Mouse (Mus musculus) megakaryocyte, embryonic 14.5 days (primary cell): Measurements from ENCODE around the gene Tmem245. TPM values are rescaled to one million over a fixed set of nuclear protein-coding genes. Genes with fewer than 3 reads are reported as not detected.
A peak's percentile ranks its signal among the peaks of the same experiment; 100 is the strongest.

ENCODE experiments used
- H3K27me3 ChIP-seq: replicated peaks from 2 replicates; pipeline ENCODE3; 2012; ENCODE audit warnings: inconsistent platforms
- H3K36me3 ChIP-seq: replicated peaks from 2 replicates; pipeline ENCODE3; 2012; ENCODE audit warnings: low read length, inconsistent platforms, mixed read lengths
- H3K4me1 ChIP-seq: 2 replicates; pipeline ENCODE4 v1.6.1; 2012; ENCODE audit warnings: inconsistent platforms
- H3K4me3 ChIP-seq: replicated peaks from 2 replicates; pipeline ENCODE3; 2012; ENCODE audit warnings: moderate library complexity, mild to moderate bottlenecking, inconsistent platforms
- H3K9me3 ChIP-seq: 2 replicates; pipeline ENCODE4 v1.6.1; 2012; ENCODE audit warnings: inconsistent platforms
- FLI1 ChIP-seq: IDR thresholded peaks from 2 replicates; pipeline ENCODE4 v1.6.1; 2012; ENCODE audit warnings: low read length, inconsistent platforms, mixed read lengths
- GATA1 ChIP-seq: IDR thresholded peaks from 3 replicates; pipeline ENCODE4 v1.6.1; 2012; ENCODE audit warnings: mixed read lengths, low read length, inconsistent platforms, borderline replicate concordance
- polyA plus RNA-seq: library from polyadenylated mRNA; stranded (reverse); fragments of >175 nt; gene quantifications from 2 replicates; pipeline ENCODE4 v1.2.3, GENCODE M21; 2012; ENCODE audit warnings: low replicate concordance; ENCODE audit not compliant: insufficient read depth

Tmem245 gene
- polyA plus RNA-seq, result 0.13 and 0.45 TPM in 2 replicates

DNA sequence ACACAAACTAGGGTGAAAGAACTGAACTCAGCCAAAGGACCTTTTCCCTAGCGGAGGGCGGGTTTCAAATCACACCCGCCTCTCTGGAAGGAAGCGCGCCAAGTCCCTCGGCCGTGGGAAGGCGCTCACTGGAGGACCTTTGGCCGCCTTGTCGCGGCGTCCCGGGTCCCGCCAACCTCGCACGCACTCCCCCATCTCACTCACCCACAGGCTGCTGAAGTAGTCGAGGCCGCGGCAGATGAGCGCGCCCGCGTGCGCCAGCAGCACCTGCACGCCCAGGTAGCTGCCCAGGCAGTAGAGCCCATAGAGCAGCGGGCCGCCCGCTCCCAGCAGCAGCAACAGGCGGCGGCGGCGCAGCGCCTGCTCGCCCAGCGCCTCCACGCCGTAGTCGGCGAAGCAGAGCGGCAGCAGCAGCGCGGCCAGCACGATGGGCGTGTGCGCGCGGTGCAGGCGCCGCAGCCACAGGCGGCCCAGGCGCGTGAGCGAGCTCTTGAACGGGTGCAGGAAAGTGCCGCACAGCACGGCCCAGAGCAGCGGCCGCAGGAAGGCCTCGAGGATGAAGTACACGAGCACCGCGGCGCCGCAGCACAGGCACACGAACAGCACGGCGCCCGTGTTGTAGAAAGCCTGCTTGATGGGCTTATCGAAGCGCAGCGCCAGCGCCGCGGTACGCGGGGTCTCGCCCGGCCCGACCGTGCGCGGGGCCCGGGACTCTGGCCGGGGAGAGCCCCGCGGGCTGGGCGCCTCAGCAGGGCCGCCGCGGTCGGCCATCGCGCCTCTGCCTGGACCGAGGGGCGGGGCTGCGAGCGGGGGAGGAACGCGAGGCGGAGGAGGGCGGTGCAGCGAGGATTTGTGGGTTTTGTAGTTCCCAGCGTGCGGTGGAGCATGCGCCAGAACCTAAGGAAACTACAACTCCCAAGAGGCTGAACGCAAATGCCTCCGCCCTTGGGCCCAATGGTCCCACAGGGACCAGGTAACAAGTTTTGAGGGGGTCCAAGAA, at the start of gene Tmem245:
Tmem245 (minus strand) TSS at position 797 of the 1,000 bp plus-strand sequence.
- H3K4me3 ChIP-seq, result peak within 1 kb of the TSS; percentile 98
- H3K4me1 ChIP-seq, result peaks cover 66% of the 10 kb centered on the region
- H3K36me3 ChIP-seq, result peaks cover 2% of the 10 kb centered on the region
- no peaks in the 10 kb centered on the region for H3K9me3 ChIP-seq
- H3K27me3 ChIP-seq, result peaks cover 2% of the 10 kb centered on the region
- TF ChIP-seq GATA1 (no peak), FLI1 (no peak)

DNA sequence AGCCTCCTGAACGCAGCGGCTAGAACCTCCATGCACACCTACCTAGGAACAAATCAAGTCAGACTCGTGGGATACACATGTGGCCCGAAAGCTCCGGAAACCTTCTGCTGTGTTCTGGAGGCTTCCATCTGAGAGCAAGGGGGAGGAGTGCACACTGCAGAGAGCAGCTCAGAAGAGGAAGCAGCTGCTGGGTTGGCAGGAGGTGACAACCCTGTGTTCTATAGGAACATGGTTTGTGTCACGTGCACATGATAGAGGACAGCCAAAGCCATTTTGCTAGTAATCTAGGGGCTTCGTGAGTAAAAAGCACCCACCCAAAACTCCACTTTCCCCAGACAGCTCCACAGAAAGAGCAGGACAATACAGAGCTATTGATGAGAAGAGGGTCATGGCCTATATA, 46.1 kb upstream of the Tmem245 start:
- Histone ChIP-seq H3K27me3 (peaks cover 58% of the 10 kb centered on the region), H3K4me1 (peaks cover 23% of the 10 kb centered on the region), H3K9me3 (peaks cover 22% of the 10 kb centered on the region), H3K4me3 (no peak overlapping the region), H3K36me3 (no peaks in the 10 kb centered on the region)
- TF ChIP-seq FLI1, result no peak
- no peak for TF ChIP-seq GATA1

DNA sequence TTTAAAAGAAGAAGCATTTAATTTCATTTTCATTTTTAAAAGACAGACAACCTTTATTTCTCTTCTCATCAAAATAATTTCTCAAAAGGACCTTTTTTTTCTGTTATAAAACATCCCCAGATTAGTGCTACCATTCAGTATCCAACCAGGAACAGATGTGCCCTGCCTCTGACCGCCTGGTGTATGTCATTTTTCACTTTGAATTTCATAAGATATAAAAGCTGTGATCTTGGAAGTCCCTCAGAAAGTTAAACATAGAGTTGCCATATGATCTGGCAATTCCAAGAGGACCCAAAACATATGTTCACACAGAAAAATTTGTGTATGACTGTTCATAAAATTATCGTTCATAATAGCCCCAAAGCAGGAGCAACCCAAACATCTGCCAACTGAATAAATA, 44.7 kb upstream of the Tmem245 start:
- peaks cover 67% of the 10 kb centered on the region for H3K27me3 ChIP-seq
- peaks cover 19% of the 10 kb centered on the region for H3K4me1 ChIP-seq
- TF ChIP-seq GATA1, result no peak
- TF ChIP-seq FLI1, result no peak
- peaks cover 24% of the 10 kb centered on the region for H3K9me3 ChIP-seq
- no peak overlapping the region for H3K4me3 ChIP-seq
- no peaks in the 10 kb centered on the region for H3K36me3 ChIP-seq

DNA sequence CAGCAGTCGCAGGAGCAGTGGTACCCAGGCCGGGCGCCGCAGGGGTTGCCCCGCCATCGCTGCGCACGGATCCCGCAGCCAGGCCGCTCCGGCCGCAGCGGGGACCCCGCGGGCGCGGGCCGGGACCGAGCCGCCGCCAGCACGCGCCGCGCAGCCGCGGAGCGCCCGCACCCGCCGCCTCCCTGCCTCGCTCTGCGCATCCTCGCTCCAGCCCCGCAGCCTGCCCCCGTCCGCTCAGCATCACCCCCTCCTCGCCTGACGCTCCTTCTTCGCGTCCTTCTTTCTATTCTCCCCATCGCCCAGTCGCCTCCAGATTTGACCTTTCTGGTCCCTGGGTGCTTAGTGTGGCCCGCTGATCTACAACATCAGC, 43.0 kb upstream of the Tmem245 start, which contains the start of gene Frrs1l:
Frrs1l (minus strand) TSS at position 177 of the 370 bp plus-strand sequence.
- Histone ChIP-seq H3K9me3 (peaks cover 10% of the 10 kb centered on the region), H3K27me3 (peaks cover 72% of the 10 kb centered on the region), H3K36me3 (no peaks in the 10 kb centered on the region), H3K4me1 (peaks cover 19% of the 10 kb centered on the region), H3K4me3 (peak within 1 kb of the TSS; percentile 85)
- TF ChIP-seq FLI1 (no peak), GATA1 (no peak)

DNA sequence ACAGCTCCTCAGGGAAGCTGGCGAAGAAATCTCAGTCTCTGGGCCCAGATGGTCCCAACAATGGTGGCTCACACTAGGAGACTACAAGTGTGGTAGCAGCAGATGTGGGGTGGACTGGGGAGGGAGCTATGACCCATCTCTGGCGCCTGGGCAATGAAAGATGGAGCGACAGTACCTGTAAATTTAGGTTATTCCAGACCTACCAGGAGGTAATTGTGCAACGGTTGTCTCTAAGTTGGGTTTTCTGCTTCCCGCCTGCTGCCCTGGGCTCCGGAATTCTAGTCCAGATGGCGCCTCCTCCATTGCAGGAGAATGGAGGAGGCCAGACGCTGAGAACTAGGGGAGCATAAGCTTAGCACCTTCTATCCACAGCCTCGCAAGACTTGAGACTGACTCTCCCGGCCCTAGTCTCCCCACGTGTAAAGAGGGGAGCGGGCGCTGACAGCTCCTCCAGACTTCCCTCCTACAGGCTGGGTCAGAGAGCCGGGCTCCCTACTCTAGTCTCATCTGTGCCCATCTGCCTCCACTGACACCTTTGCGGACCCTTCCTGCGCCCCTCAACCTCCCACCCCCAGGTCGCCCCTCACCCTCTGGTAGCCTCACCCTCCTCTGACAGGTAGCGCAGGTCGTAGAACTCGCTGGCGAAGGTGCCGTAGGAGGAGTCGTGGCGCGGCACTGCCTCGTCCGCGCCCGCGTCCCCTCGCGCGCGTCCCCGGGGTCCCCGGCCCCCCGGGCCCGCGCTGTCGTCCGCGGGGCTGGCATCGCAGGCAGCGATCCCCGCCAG, 42.4 kb upstream of the Tmem245 start:
- Histone ChIP-seq H3K9me3 (peaks cover 10% of the 10 kb centered on the region), H3K4me1 (peaks cover 19% of the 10 kb centered on the region), H3K36me3 (no peaks in the 10 kb centered on the region), H3K4me3 (peak overlapping the region; percentile 85), H3K27me3 (peaks cover 72% of the 10 kb centered on the region)
- TF ChIP-seq GATA1 (no peak), FLI1 (no peak)

DNA sequence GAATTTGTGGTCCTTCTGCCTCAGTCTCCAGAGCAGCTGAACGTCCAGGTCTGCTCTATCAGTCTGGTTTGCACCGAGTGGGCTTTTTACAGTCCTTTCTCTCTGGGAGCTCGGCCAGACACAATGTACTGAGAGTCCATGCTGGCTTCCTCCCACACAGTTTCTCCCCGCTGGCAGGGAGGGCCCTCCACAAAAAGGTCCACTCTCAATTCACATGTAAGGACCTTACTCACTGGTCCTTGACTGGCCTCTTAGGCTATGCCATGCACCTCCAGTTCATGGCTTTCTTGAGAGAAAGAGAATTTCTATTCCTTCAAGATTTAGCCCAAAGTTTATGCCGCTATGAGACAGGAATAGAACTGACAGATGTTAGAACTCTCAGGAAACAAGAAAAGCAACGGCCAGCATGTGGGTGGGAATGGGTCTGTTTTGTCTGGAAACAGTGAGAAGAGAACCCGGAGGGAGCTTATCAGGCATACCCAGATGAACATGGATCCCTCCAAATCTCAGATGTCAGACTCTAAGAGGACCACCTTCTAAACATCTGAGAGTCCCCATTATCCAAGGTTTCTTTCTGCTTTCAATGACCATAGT, 18.4 kb upstream of the Tmem245 start:
- H3K4me3 ChIP-seq, result peak overlapping the region; percentile 60
- TF ChIP-seq FLI1 (no peak), GATA1 (no peak)
- peaks cover 13% of the 10 kb centered on the region for H3K27me3 ChIP-seq
- H3K36me3 ChIP-seq, result no peaks in the 10 kb centered on the region
- peaks cover 15% of the 10 kb centered on the region for H3K4me1 ChIP-seq
- H3K9me3 ChIP-seq, result no peaks in the 10 kb centered on the region

DNA sequence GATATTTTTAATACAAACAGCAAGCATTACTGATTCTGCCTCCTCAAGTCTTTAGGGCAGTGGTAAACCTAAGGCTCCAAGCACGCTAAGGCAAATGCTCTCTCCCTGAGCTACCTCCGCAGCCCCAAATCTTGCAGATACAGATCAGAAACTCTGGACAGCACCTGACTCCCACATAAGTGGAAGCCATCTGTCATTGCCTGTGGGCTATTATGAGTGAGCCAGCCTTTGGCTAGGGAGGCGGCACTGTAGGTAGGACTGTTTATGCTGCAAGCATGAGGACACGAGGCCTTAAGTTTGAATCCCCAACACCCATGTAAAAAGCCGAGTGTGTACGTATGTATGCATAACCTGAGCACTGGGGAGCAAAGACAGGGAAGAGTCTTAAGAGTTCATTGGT, 16.4 kb upstream of the Tmem245 start:
- H3K9me3 ChIP-seq, result no peaks in the 10 kb centered on the region
- H3K36me3 ChIP-seq, result no peaks in the 10 kb centered on the region
- peaks cover 10% of the 10 kb centered on the region for H3K27me3 ChIP-seq
- H3K4me1 ChIP-seq, result peaks cover 8% of the 10 kb centered on the region
- no peak overlapping the region for H3K4me3 ChIP-seq
- TF ChIP-seq FLI1 (no peak), GATA1 (no peak)

DNA sequence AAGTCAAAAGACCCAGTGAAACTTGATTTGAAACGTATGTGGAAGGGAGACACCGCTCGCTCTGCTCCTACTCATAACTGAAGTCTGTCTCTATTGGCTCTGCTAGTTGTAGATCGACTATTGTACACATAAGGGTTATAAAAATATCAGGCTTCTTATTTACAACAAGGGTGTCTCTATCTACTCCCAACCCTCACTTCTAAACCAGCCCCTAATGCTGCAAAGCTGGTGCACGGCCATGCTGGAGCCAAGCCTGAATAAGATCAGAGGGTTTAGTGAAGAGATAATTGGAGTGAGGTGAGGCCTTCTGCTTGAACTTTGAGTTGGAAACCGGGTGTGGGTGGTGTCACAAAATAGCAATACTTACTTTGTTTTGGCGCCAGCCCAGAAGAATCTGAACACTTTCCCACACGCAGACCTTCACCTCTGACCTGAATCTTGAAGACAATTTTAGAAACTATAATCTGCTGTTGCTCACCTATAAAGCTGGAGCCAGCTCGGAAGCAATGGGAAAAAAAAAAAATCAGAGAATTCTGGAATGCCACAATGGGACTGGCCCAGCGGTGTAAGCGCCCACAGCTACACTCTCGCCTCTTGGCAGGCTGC, 14.2 kb upstream of the Tmem245 start:
- no peaks in the 10 kb centered on the region for H3K36me3 ChIP-seq
- TF ChIP-seq FLI1 (no peak), GATA1 (no peak)

DNA sequence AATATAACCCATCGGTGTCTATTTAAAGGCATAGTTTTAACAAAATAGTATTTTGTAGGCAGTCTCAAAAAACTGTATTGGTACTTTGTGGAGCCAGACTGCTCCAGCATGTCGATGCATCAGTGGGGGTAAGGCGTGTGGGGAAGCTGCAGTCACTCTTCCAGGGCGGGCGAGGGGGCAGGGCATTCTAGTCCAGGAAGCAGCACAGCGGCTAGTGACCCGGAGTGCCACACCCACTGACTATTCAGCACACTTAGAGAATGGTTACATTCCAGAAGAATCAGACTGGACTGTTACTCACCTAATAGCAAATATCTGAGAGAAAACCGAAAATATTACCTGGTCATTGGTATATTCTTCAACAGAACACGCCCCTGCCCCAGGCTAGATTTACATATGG, 10.3 kb upstream of the Tmem245 start:
- no peaks in the 10 kb centered on the region for H3K36me3 ChIP-seq
- H3K4me3 ChIP-seq, result peak overlapping the region; percentile 79
- no peaks in the 10 kb centered on the region for H3K9me3 ChIP-seq
- no peak for TF ChIP-seq GATA1
- no peak for TF ChIP-seq FLI1
- no peaks in the 10 kb centered on the region for H3K27me3 ChIP-seq
- peaks cover 24% of the 10 kb centered on the region for H3K4me1 ChIP-seq

More for the DNA sequence above, 14.2 kb upstream of the Tmem245 start:
- H3K4me3 ChIP-seq, result no peak overlapping the region
- H3K4me1 ChIP-seq, result peaks cover 22% of the 10 kb centered on the region
- H3K27me3 ChIP-seq, result peaks cover 4% of the 10 kb centered on the region
- H3K9me3 ChIP-seq, result no peaks in the 10 kb centered on the region
